Mouse (Mus musculus): ENCODE data around the gene Il17re.

- no peak for TF ChIP-seq CTCF (IDR thresholded peaks at IDR 0.05; ENCODE audit: low read depth, low read length)
- TF ChIP-seq POLR2A (IDR thresholded peaks at IDR 0.05; ENCODE audit: borderline replicate concordance, low read depth, low read length), result no peak
These were observed 31.1 kb downstream of the Il17re start for GRCm38 (mm10) chr6:113489410-113489809.
